Mouse (Mus musculus) cerebellum, adult 2 months (tissue): ENCODE results near the gene Prl7a2.

Experiments used
- CTCF ChIP-seq: fragments of 200-500 bp; IDR thresholded peaks from 2 replicates; pipeline ENCODE4 v1.5.1; 2011; ENCODE audit warnings: low read depth, mild to moderate bottlenecking, control low read depth, low read length, moderate library complexity, borderline replicate concordance; ENCODE audit not compliant: insufficient read depth
- POLR2A ChIP-seq: fragments of 200-500 bp; IDR thresholded peaks from 2 replicates; pipeline ENCODE4 v1.6.1; 2011; ENCODE audit warnings: low read length, control low read depth, borderline replicate concordance; ENCODE audit not compliant: insufficient read depth

GRCm38 (mm10) chr13:27660747-27661146, 7.1 kb downstream of the Prl7a2 start:
- TF ChIP-seq POLR2A (no peak), CTCF (no peak)
